Mouse (Mus musculus) cortical plate, adult 2 months (tissue): ENCODE measurements around the gene Wfdc12. TPM values are rescaled to one million over a fixed set of nuclear protein-coding genes. Genes with fewer than 3 reads are reported as not detected.
"Not testable (repeated sequence)": the region's sequence is repeated elsewhere in the genome, so short reads cannot be mapped to it uniquely, and the experiment has no call there.

Source experiments
- H3K27ac ChIP-seq: fragments of 200-500 bp; 2 replicates; pipeline ENCODE4 v1.5.1; 2012; ENCODE audit warnings: low read length, control low read depth, inconsistent platforms; ENCODE audit not compliant: insufficient read depth
- H3K4me1 ChIP-seq: fragments of 200-500 bp; 2 replicates; pipeline ENCODE4 v1.6.1; 2011; ENCODE audit warnings: low read length; ENCODE audit not compliant: control insufficient read depth, insufficient read depth
- H3K4me3 ChIP-seq: fragments of 200-500 bp; 2 replicates; pipeline ENCODE4 v1.5.1; 2011; ENCODE audit warnings: mild to moderate bottlenecking, low read length, control low read depth; ENCODE audit not compliant: insufficient read depth
- CTCF ChIP-seq: fragments of 200-500 bp; IDR thresholded peaks from 2 replicates; pipeline ENCODE4 v1.5.1; 2011; ENCODE audit warnings: mild to moderate bottlenecking, control low read depth, low read length; ENCODE audit not compliant: insufficient read depth; ENCODE audit errors: extremely low read depth
- POLR2A ChIP-seq: fragments of 200-500 bp; IDR thresholded peaks from 2 replicates; pipeline ENCODE4 v1.6.1; 2011; ENCODE audit warnings: mild to moderate bottlenecking, low read length, control low read depth; ENCODE audit not compliant: insufficient read depth; ENCODE audit errors: extremely low read depth
- polyA plus RNA-seq: library from polyadenylated mRNA; depleted of rRNA; stranded (reverse); fragments of >200 nt; gene quantifications from 2 replicates; pipeline ENCODE4 v1.2.3, GENCODE M21; 2012; rRNA removed

Wfdc12 gene
- 0.19 TPM in 2 replicates for polyA plus RNA-seq

GRCm38 (mm10) chr2:164190576-164190975 lies at the start of gene Wfdc12:
Gene Wfdc12, minus strand, starts transcription at chr2:164190608.
- TF ChIP-seq CTCF (no peak), POLR2A (no peak)
- Histone ChIP-seq H3K27ac (no peak within 1 kb of the TSS), H3K4me1 (no peaks in the 10 kb centered on the region), H3K4me3 (no peak within 1 kb of the TSS)

- TF ChIP-seq POLR2A (no peak), CTCF (no peak)
- H3K4me3 ChIP-seq: no peak within 1 kb of the TSS
- H3K27ac ChIP-seq: no peak within 1 kb of the TSS
- H3K4me1 ChIP-seq: no peaks in the 10 kb centered on the region
Measured at GRCm38 (mm10) chr2:164238366-164238765, 48.0 kb upstream of the Wfdc12 start, which contains the start of gene Svs2. Gene Svs2, minus strand, starts transcription at chr2:164238466.

GRCm38 (mm10) chr2:164232671-164233070 lies 42.3 kb upstream of the Wfdc12 start:
- TF ChIP-seq POLR2A: no peak
- TF ChIP-seq CTCF: no peak
- Histone ChIP-seq H3K27ac (no peak overlapping the region), H3K4me3 (no peak overlapping the region)

GRCm38 (mm10) chr2:164228361-164229070 lies 38.1 kb upstream of the Wfdc12 start:
- Histone ChIP-seq H3K27ac (no peak overlapping the region), H3K4me1 (no peaks in the 10 kb centered on the region), H3K4me3 (no peak overlapping the region)
- TF ChIP-seq CTCF: no peak
- TF ChIP-seq POLR2A: no peak

More at GRCm38 (mm10) chr2:164232671-164233070, 42.3 kb upstream of the Wfdc12 start:
- no peaks in the 10 kb centered on the region for H3K4me1 ChIP-seq

- H3K4me3 ChIP-seq: no peak within 1 kb of the TSS
Measured at GRCm38 (mm10) chr2:164221522-164221921, 31.1 kb upstream of the Wfdc12 start, which contains the start of gene Wfdc15b. Gene Wfdc15b, minus strand, starts transcription at chr2:164221660.

GRCm38 (mm10) chr2:164219295-164219694 lies 28.9 kb upstream of the Wfdc12 start:
- H3K27ac ChIP-seq: no peak overlapping the region
- no peaks in the 10 kb centered on the region for H3K4me1 ChIP-seq
- TF ChIP-seq CTCF (no peak), POLR2A (no peak)

More at GRCm38 (mm10) chr2:164221522-164221921, 31.1 kb upstream of the Wfdc12 start, which contains the start of gene Wfdc15b:
- TF ChIP-seq CTCF (no peak), POLR2A (no peak)
- no peaks in the 10 kb centered on the region for H3K4me1 ChIP-seq
- H3K27ac ChIP-seq: no peak within 1 kb of the TSS

GRCm38 (mm10) chr2:164212711-164213110 lies 22.3 kb upstream of the Wfdc12 start:
- Histone ChIP-seq H3K4me1 (no peaks in the 10 kb centered on the region), H3K4me3 (no peak overlapping the region), H3K27ac (no peak overlapping the region)
- TF ChIP-seq CTCF: no peak
- TF ChIP-seq POLR2A: no peak

More at GRCm38 (mm10) chr2:164219295-164219694, 28.9 kb upstream of the Wfdc12 start:
- H3K4me3 ChIP-seq: no peak overlapping the region

GRCm38 (mm10) chr2:164210892-164211291 lies 20.5 kb upstream of the Wfdc12 start:
- no peak overlapping the region for H3K4me3 ChIP-seq
- TF ChIP-seq CTCF: no peak
- no peak overlapping the region for H3K27ac ChIP-seq
- H3K4me1 ChIP-seq: no peaks in the 10 kb centered on the region

GRCm38 (mm10) chr2:164206676-164207075 lies 16.3 kb upstream of the Wfdc12 start:
- no peak overlapping the region for H3K4me3 ChIP-seq
- TF ChIP-seq CTCF: no peak
- TF ChIP-seq POLR2A: no peak
- H3K4me1 ChIP-seq: no peaks in the 10 kb centered on the region
- H3K27ac ChIP-seq: no peak overlapping the region

- not testable (repeated sequence) for H3K4me1 ChIP-seq, H3K27ac ChIP-seq, H3K4me3 ChIP-seq
Measured at GRCm38 (mm10) chr2:164206011-164206410, 15.6 kb upstream of the Wfdc12 start.
